Mouse (Mus musculus): ENCODE data around the gene Tmem179b.
A peak's percentile ranks its signal among the peaks of the same experiment; 100 is the strongest.

The Tmem179b gene

DNA sequence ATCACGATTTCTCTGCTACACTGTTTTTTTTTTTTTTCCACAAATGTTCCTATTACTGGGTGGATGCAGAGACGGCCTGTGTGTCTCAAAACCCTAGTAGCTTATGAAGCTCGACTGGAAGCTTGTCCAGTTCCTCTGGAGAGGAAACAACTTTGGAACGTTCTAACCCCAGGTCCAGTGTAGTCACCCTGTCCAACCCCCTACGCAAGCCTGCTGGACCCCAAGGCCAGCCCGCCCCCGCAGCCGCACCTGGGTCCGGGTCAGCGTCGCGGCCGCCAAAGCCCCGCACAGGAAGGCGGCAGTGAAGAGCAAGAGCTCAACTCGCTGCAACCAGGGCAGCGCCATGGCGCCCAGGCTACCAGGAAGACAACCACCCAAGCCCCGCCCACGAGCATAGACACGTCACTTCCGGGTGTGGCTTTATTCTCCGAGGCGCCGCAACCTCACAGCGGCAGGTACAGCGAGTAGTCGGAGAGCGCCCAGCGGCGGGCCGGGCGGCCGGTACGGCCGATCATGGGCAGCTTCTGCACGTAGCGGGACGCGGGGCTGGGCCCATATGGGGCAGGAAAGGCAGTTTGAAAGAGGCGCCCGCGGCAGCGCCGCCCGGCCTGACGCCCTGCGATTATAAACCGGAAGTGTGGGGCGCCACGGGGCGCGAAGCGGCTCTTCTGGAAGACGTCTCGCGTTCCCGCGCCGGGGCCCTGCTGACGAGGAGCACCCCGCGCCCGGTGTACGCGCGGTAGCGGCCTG is at the start of gene Tmem179b:
Gene Tmem179b, minus strand, starts transcription at position 382 of the 750 bp plus-strand sequence.
- DNase-seq (ENCODE audit: low spot score), result peak; percentile 94

DNA sequence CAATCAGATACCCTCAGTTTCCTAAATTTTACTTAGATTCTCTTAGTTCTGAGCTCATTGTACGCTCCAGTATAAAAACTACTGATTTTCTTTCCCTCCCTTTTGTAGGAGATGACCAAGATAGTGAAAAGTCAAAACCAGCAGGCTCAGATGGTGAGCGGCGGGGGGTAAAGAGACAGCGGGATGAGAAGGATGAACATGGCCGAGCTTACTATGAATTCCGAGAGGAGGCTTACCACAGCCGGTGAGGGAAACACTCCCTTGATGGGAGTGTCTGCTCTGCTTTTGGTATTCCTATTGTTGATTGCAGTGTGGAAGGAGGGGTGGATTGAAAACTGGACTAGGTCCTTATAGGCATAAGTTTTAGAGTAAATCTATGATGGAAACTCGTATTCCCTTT is 48.4 kb upstream of the Tmem179b start:
- DNase-seq (ENCODE audit: low spot score), result no peak

DNA sequence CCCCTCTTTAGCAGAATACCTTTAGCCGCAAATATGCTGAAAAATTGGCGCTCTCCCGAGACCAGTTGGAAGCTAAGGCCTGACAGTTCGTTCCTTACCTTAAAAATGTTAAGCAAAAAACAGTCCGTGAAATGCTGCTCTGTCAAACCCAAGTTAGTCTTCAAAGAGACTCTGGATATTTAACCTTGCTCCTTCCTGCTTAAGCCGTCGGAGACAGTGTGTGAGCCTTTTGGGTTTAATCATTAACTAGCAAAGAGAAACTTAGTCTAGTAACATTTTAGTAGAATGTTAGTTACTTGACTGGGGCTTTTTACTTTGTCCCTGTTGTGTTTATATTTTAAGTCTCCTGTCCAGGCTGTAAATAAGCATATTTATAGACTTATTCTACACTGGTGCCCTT is 46.9 kb upstream of the Tmem179b start:
- no peak for DNase-seq (ENCODE audit: low spot score)

DNA sequence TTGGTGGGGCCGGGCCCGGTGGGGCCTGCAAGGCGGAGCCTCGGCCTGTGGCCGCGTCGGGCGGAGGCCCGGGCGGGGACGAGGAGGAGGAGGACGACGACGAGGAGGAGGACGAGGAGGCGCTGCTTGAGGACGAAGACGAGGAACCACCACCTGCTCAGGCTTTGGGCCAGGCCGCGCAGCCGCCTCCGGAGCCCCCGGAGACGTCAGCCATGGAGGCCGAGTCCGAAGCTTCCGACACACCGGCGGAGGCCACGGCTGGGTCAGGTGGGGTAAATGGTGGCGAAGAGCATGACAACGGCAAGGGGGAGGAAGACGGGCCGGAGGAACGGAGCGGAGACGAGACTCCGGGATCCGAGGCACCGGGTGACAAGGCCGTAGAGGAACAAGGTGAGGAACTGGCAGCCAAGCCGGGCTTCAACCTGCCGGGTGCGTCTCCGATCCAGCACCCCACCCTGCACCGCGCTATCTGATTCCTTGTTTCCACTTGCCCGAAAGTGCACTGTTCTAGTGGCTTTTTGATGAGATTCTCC is 46.2 kb upstream of the Tmem179b start:
- DNase-seq (ENCODE audit: low spot score), result no peak

DNA sequence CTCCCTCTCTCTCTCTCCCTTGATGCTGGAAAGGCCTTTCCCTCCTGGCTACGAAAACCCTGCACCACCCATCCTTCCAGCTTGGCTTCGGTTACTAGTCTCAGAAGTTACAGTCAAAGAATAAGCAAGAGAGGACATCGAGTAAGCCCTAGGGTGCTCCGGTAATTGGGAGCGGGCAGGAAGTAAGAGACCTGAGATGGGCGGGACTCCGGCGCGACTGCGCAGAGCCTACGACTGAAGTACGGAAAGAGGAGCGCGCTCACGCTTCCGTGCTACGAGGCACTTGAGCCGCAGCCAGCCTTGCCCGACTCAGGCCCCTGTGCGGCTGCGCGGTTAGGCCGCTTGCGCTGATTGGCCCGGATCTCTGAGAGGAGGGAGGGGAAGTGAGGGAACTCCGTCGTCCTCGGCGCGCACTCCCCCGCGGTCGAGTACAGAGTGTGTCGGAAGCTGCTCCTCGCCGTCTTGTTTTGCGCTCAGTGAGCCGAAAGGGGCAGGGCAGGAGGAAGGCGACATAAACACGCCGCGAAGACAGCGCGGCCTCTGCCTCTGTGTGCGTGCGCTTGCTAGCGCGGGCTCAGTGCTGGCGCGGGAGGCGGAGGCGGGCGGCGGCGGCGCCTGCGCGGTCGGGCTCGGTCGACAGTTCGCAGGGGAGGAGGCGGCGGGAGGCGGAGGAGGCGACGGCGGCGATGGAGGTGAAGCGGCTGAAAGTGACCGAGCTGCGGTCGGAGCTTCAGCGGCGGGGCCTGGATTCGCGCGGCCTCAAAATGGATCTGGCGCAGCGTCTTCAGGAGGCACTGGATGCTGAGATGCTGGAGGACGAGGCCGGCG is 45.5 kb upstream of the Tmem179b start, which contains the start of gene Hnrnpul2:
Gene Hnrnpul2, plus strand, starts transcription at position 415 of the 828 bp plus-strand sequence.
- peak; percentile 99 for DNase-seq (ENCODE audit: low spot score)

DNA sequence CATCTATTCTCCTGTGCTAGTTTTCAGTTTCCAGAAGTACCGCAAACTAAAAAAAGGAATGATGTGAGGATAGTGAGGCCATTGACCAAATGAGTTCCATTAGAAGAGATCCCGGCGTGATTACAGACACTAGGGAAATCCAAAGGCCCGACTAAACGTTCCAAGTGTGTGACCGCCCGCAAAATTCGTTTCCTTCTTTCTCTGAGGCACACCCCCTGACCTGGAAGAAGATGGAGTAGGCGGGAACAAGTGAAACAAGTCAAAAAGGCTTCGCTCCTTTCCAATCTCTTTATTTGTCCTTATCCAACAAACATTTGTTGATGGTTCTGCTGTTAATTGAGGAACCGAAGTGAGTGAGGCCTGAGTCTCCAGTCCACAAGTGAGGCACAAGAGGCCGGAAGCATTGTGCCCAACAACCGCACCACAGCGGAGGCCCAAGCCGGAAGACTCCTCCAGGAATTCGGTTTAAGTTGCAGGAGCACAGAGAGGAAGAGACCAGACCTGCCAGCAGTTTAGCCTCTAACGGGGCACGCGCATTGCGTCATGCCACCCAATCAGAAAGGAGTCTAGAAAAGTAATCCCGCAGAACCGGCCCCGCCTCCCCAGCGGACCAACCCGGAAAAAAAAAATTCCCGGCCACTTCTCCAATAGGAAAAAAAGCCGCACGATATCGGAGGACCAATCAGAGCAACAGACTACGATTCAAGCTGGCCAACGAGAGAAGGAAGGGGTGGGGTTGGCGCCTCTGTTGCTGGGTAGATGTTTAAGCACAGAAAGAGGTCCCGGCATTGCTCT is 44.7 kb upstream of the Tmem179b start, which contains the start of gene Ttc9c:
Gene Ttc9c, minus strand, starts transcription at position 533 of the 795 bp plus-strand sequence.
- peak; percentile 97 for DNase-seq (ENCODE audit: low spot score)

DNA sequence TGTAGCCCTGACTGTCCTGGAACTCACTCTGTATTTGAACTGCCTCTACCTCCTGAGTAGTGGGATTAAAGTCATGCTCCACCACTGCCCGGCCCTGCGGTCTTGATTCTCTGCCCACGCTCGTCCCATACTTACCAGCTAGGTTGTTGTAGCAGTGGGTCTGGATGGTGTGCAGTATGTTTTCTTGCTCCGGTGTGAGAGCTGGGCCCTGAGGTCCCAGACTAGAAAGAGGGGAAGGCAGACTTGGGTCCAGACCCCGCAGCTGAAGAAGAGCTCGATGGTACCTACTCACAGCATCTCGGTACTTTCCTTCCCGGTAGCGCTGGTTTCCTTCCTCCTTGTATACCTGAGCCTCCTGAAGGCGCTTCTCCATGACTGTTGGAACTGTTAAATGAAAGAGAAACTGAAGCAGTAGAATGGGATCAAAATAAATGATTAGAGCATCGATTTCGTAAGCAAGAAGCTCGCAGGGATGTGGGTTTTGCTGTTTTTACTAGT is 44.1 kb upstream of the Tmem179b start:
- DNase-seq (ENCODE audit: low spot score), result no peak

DNA sequence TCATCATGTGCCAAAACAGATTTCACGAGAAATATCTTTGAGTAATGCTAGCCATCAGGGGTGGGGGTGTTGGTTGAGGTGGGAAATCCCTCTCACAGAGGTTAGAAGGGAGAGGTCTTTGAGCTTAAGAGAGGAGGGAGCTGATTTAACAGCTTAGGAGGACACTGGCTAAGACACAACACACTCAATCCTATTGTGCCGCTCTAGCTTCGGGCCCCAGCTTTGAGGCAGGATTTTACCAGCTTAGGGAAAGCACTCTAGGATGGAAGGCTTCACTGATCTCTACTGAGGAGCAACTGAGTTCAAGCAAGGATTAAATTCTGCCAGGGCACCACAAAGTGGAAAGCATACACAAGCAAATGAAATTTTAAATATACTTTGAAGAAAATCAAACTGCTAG is 42.7 kb upstream of the Tmem179b start:
- no peak for DNase-seq (ENCODE audit: low spot score)

DNA sequence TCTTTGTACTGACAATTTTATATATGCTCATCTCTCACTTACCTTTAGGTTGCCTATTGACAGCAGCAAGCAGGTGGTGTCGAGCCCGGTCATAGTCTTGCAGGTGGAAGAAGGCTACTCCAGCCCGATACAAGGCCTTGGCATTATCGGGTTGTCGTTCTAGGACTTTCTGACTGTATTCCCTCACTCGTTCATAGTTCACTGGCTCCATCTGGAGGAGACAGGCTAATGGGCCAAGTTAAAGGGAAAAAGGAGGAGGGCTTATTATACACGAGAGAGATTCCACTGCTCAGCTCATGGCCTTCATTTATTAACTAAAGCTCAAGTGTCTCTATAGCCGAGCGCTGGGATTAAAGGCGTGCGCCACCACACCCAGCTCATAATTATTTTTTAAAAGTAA is 41.5 kb upstream of the Tmem179b start:
- no peak for DNase-seq (ENCODE audit: low spot score)

DNA sequence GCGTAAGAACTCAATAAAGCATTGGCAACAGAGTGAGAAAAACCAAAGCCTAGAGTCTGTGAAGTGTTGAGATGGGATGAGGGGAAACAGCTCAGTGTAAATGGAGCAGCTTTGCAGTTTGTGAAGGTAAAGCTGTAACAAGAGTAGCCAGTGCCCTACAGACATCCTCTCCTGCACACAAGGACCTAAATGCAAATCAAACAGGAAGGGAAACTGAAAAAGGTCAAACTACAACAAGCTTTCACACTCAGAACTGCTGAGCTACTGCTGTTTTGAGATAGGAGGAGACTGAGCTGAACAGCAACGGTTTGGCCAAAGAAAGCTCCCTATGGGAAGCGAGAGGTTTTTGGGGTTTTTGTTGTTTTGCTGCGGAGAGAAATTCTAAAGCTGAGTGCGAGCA is 32.5 kb upstream of the Tmem179b start:
- no peak for DNase-seq (ENCODE audit: low spot score)

DNA sequence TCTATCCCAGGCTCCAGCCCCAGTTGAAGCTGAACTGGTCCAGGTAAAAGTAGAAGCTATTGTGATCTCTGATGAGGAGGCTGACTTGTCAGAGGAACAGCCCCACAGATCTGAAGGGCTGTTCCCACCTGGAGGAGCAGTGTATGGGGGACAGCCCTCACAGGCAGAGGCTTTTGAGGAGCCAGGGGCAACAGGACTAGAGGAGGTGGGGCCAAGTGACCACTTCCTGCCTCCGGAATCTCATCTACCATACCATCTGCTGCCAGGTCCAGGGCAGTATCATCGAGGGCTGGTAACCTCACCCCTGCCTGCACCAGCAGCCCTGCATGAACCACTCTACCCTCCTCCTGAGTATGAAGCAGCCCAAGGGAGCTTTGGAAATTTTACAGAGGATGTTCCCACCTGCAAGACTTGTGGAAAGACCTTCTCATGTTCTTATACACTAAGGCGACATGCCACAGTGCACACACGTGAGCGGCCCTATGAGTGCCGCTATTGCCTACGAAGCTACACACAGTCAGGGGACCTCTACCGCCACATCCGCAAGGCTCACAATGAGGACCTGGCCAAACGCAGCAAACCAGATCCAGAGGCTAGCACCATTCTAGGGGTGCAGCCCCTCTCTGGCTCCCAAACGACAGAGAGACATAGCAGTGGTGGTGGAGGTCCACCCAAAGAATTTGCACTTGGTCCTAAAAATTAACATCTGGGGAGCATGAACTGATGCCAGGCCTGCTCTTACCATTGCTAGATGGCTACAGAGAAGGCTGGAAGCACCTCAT is 29.8 kb upstream of the Tmem179b start:
- DNase-seq (ENCODE audit: low spot score), result no peak

DNA sequence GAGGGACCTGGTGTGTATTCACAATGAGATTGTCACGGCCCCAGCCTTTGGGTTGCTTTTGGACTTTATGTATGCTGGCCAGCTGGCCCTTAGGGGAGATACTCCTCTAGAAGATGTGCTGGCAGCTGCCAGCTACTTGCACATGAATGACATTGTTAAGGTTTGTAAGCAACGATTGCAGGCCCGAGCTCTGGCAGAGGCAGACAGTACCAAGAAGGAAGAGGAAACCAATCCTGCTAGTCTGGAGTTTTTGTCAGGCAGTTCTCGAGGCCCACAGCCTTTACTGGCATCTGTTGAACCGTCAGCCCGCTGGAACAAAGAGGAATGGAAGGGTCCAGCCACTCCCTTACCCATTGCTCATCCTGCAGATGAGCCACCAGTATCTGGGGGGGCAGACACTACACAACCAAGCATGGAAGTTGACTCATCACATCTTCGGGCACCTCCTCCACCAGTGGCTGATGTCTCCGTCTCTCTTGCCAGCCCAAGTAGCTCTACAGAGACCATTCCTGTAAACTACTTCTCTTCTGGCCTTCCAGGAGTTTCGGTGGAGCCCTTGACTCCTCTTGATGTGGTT is 29.0 kb upstream of the Tmem179b start:
- no peak for DNase-seq (ENCODE audit: low spot score)

DNA sequence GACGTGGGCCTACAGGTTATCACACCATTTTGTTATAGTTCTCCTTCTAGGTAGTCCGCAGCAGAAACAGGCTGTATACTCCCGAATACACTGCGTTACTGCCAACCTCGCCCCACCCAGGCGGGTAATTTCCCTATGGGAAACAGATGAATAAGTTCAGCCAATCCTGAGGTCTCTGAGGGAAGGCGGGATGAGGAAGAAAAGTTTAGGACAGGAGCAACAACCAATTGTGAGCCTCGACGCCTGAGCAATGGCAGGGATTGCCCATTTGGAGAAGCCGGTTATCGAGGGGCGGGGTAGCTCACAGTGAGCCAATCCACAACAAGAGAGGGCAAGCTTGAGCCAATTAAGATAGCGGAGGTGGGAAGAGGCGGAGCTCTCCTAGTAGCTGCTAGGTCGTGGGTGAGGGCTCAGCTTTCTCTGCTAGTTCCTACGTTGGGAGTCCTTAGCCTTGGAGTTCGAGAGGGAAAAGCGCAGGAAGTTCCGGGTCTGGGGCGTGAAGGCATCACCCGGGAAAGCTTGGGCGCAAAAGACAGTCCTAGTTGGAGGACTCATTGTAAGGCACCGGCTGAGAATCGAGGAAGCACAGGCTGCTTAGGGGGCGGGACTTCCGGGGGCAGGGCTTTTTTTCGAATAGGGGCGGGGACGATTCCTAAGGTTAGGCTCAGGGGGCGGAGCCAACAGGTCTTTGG is 28.0 kb upstream of the Tmem179b start, which contains the start of gene Zbtb3:
Gene Zbtb3, plus strand, starts transcription at position 426 of the 692 bp plus-strand sequence.
- peak; percentile 96 for DNase-seq (ENCODE audit: low spot score)

DNA sequence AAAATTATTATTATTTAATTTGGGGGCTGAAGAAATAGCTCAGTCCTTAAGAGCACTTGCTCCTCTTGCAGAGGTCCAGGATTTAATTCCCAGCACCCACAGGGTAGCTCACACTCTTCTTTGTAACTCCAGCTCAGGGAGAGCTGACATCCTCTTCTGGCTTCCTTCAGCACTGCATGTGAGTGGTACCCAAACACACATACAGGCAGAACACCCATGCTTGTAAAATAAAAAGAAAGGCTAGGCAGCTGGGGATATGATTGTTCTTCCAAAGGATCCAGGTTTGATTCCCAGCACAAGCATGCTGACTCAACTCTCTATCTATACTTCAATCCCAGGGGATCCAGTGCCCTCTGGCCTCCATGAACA is 24.7 kb upstream of the Tmem179b start:
- no peak for DNase-seq (ENCODE audit: low spot score)

DNA sequence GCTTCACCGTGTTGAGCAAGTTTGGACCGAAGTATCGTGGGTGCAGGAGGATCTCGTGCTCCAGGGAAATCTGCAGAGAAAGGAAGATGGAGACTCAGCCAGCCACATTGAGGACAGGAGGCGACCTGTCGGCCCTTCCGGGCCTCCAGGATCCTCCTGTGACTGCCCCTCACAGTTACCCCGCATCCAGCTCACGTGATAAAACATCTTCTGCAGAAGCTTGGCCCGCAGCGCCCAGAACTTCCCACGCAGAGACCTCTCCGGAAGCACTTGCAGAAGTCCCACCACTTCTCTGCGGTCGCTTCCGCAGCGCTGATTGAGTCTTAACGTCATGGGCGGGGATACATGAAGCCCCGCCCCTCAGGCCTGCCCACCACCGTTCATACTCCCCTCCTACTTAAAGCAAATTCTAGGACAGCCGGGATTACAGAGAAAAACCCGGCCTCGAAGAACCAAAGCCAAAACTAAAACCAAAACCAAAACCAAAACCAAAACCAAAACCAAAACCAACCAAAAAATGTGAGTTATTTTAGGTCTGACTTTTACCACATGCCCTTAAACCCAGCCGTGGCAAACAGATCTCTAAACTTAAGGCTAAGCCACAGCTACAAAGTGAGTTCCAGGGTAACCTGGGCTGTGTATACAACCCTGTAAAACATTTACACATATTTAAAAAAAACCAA is 24.1 kb upstream of the Tmem179b start, which contains the start of gene Polr2g:
Gene Polr2g, minus strand, starts transcription at position 314 of the 683 bp plus-strand sequence.
- peak; percentile 89 for DNase-seq (ENCODE audit: low spot score)

DNA sequence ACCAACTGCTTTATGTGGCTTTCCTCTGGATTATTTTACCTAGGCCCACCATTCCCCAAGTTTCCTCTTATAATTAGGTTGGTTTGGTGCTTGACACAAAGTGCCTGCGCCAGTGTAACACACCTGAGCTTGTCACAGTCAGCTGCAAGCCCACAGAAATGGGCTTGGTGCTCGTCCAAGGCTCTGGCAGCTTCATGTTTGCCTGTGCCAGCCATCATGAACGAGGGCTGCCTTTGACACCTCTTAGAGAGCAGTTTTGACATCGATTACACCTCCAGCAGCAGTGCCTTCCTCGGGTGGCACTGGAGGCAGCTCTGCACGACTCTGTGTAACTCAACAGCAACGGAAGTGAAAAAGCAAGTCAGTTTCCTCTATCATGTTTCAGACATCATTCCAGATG is 15.9 kb upstream of the Tmem179b start:
- no peak for DNase-seq (ENCODE audit: low spot score)

DNA sequence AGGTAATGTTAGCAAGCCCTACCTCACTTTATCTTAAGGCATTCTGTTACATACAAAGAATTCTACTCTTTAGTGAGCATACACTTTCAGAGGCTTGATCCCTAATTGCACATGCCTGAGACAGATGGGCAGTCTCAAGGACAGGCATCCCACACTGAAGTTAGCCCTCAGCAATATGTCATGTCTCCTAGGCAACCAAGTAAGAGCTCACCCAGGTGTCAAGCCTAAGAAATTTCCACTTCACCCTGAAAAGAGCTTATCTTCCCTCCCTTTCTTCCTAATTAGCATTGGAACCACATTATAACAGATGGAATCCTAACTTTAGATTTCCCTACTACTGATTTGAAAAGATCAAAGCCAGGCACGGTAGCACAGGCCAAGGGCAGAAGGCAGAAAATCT is 14.9 kb upstream of the Tmem179b start:
- DNase-seq (ENCODE audit: low spot score), result no peak

DNA sequence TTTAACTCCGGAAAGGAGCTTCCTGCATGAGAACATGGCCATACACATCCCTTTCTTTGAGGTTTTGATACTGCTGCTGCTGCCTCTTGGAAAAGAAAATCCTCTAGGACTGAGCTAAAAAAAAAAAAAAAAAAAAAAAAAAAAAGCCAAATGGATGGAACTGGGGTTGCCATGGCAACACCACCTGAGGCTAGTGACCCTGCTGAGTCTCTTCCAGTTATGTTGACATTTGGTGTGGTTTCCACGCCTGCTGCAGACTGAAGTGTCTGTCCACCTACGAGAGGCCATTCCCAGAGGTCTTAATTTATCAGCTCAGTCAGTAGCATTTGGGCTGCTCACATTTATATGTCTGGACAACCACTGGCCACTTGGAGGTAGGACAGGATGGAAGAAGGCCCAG is 14.3 kb upstream of the Tmem179b start:
- DNase-seq (ENCODE audit: low spot score), result no peak
